Mouse (Mus musculus): ENCODE measurements around the gene Ugt1a5. TPM values are rescaled to one million over a fixed set of nuclear protein-coding genes. Genes with fewer than 3 reads are reported as not detected.
"Not testable (repeated sequence)": the region's sequence is repeated elsewhere in the genome, so short reads cannot be mapped to it uniquely, and the experiment has no call there.

Ugt1a5 gene
- polyA plus RNA-seq, 1 experiment from 2014 or later: not detected

GRCm38 (mm10) chr1:88224029-88224776 lies 58.4 kb downstream of the Ugt1a5 start:
- Histone ChIP-seq H3K36me3 (ENCODE audit: inconsistent target) (no peaks in the 10 kb centered on the region), H3K4me3 (ENCODE audit: inconsistent target) (no peak overlapping the region), H3K27ac (no peak overlapping the region), H3K79me2 (ENCODE audit: inconsistent target) (no peaks in the 10 kb centered on the region)
- 70% methylated on average over 2 of the region's 2 CpGs for WGBS (ENCODE audit: missing documents)

- H3K4me3 ChIP-seq (ENCODE audit: inconsistent target); H3K79me2 ChIP-seq (ENCODE audit: inconsistent target); H3K27ac ChIP-seq; H3K36me3 ChIP-seq (ENCODE audit: inconsistent target): not testable (repeated sequence)
- 47% methylated on average over 2 of the region's 2 CpGs for WGBS (ENCODE audit: missing documents)
Measured at GRCm38 (mm10) chr1:88225301-88225700, 59.5 kb downstream of the Ugt1a5 start.

- Histone ChIP-seq H3K4me3 (ENCODE audit: inconsistent target) (no peak overlapping the region), H3K79me2 (ENCODE audit: inconsistent target) (no peaks in the 10 kb centered on the region), H3K36me3 (ENCODE audit: inconsistent target) (no peaks in the 10 kb centered on the region), H3K27ac (no peak overlapping the region)
Measured at GRCm38 (mm10) chr1:88225741-88226140, 59.9 kb downstream of the Ugt1a5 start.

GRCm38 (mm10) chr1:88226670-88227379 lies 61.0 kb downstream of the Ugt1a5 start, which contains the start of gene Mroh2a:
Gene Mroh2a (plus strand): TSS chr1:88226986.
- WGBS (ENCODE audit: missing documents): 46% methylated on average over 5 of the region's 5 CpGs
- no peaks in the 10 kb centered on the region for H3K36me3 ChIP-seq (ENCODE audit: inconsistent target)
- no peak within 1 kb of the TSS for H3K27ac ChIP-seq
- H3K79me2 ChIP-seq (ENCODE audit: inconsistent target): no peaks in the 10 kb centered on the region
- no peak within 1 kb of the TSS for H3K4me3 ChIP-seq (ENCODE audit: inconsistent target)

- Histone ChIP-seq H3K27ac (no peak overlapping the region), H3K79me2 (ENCODE audit: inconsistent target) (no peaks in the 10 kb centered on the region), H3K4me3 (ENCODE audit: inconsistent target) (no peak overlapping the region), H3K36me3 (ENCODE audit: inconsistent target) (no peaks in the 10 kb centered on the region)
- WGBS (ENCODE audit: missing documents): 62% methylated on average over 2 of the region's 2 CpGs
Measured at GRCm38 (mm10) chr1:88227482-88227881, 61.7 kb downstream of the Ugt1a5 start.

- WGBS (ENCODE audit: missing documents): 72% methylated on average over 7 of the region's 7 CpGs
- H3K4me3 ChIP-seq (ENCODE audit: inconsistent target): no peak overlapping the region
- no peak overlapping the region for H3K27ac ChIP-seq
- no peaks in the 10 kb centered on the region for H3K79me2 ChIP-seq (ENCODE audit: inconsistent target)
- no peaks in the 10 kb centered on the region for H3K36me3 ChIP-seq (ENCODE audit: inconsistent target)
Measured at GRCm38 (mm10) chr1:88228121-88228520, 62.3 kb downstream of the Ugt1a5 start.

- Histone ChIP-seq H3K4me3 (ENCODE audit: inconsistent target) (no peak overlapping the region), H3K79me2 (ENCODE audit: inconsistent target) (no peaks in the 10 kb centered on the region), H3K36me3 (ENCODE audit: inconsistent target) (no peaks in the 10 kb centered on the region), H3K27ac (no peak overlapping the region)
- WGBS (ENCODE audit: missing documents): 82% methylated on average over 3 of the region's 3 CpGs
Measured at GRCm38 (mm10) chr1:88229566-88229965, 63.8 kb downstream of the Ugt1a5 start.

GRCm38 (mm10) chr1:88229986-88230385 lies 64.2 kb downstream of the Ugt1a5 start:
- Histone ChIP-seq H3K4me3 (ENCODE audit: inconsistent target) (no peak overlapping the region), H3K36me3 (ENCODE audit: inconsistent target) (no peaks in the 10 kb centered on the region), H3K79me2 (ENCODE audit: inconsistent target) (no peaks in the 10 kb centered on the region), H3K27ac (no peak overlapping the region)
- 85% methylated on average over 5 of the region's 5 CpGs for WGBS (ENCODE audit: missing documents)

GRCm38 (mm10) chr1:88230421-88230820 lies 64.6 kb downstream of the Ugt1a5 start:
- H3K27ac ChIP-seq: no peak overlapping the region
- no peaks in the 10 kb centered on the region for H3K79me2 ChIP-seq (ENCODE audit: inconsistent target)
- WGBS (ENCODE audit: missing documents): 71% methylated on average over 7 of the region's 7 CpGs
- H3K36me3 ChIP-seq (ENCODE audit: inconsistent target): no peaks in the 10 kb centered on the region
- H3K4me3 ChIP-seq (ENCODE audit: inconsistent target): no peak overlapping the region

GRCm38 (mm10) chr1:88230981-88231802 lies 65.4 kb downstream of the Ugt1a5 start:
- no peaks in the 10 kb centered on the region for H3K36me3 ChIP-seq (ENCODE audit: inconsistent target)
- 77% methylated on average over 6 of the region's 6 CpGs for WGBS (ENCODE audit: missing documents)
- no peak overlapping the region for H3K4me3 ChIP-seq (ENCODE audit: inconsistent target)
- H3K79me2 ChIP-seq (ENCODE audit: inconsistent target): no peaks in the 10 kb centered on the region
- no peak overlapping the region for H3K27ac ChIP-seq

GRCm38 (mm10) chr1:88231803-88232499 lies 66.1 kb downstream of the Ugt1a5 start:
- no peaks in the 10 kb centered on the region for H3K79me2 ChIP-seq (ENCODE audit: inconsistent target)
- no peak overlapping the region for H3K27ac ChIP-seq
- 73% methylated on average over 7 of the region's 7 CpGs for WGBS (ENCODE audit: missing documents)
- no peak overlapping the region for H3K4me3 ChIP-seq (ENCODE audit: inconsistent target)
- H3K36me3 ChIP-seq (ENCODE audit: inconsistent target): no peaks in the 10 kb centered on the region

- H3K4me3 ChIP-seq (ENCODE audit: inconsistent target): no peak overlapping the region
- no peak overlapping the region for H3K27ac ChIP-seq
- no peaks in the 10 kb centered on the region for H3K36me3 ChIP-seq (ENCODE audit: inconsistent target)
- no peaks in the 10 kb centered on the region for H3K79me2 ChIP-seq (ENCODE audit: inconsistent target)
- WGBS (ENCODE audit: missing documents): 55% methylated on average over 3 of the region's 3 CpGs
Measured at GRCm38 (mm10) chr1:88232664-88233380, 67.0 kb downstream of the Ugt1a5 start.

- Histone ChIP-seq H3K4me3 (ENCODE audit: inconsistent target) (no peak overlapping the region), H3K36me3 (ENCODE audit: inconsistent target) (no peaks in the 10 kb centered on the region), H3K79me2 (ENCODE audit: inconsistent target) (no peaks in the 10 kb centered on the region), H3K27ac (no peak overlapping the region)
- 68% methylated on average over 14 of the region's 14 CpGs for WGBS (ENCODE audit: missing documents)
Measured at GRCm38 (mm10) chr1:88233421-88234247, 67.8 kb downstream of the Ugt1a5 start.

Data from macrophage (primary cell).